Mouse (Mus musculus) spleen, adult 18-20 months (tissue): Measurements from ENCODE around the gene Tshr.

Source experiments
- DNase-seq, 2 experiments: peaks; one replicate each; pipeline ENCODE4 v3.0.0; 2022; ENCODE audit warnings: mixed read lengths in 2 of 2

Tshr gene

DNA sequence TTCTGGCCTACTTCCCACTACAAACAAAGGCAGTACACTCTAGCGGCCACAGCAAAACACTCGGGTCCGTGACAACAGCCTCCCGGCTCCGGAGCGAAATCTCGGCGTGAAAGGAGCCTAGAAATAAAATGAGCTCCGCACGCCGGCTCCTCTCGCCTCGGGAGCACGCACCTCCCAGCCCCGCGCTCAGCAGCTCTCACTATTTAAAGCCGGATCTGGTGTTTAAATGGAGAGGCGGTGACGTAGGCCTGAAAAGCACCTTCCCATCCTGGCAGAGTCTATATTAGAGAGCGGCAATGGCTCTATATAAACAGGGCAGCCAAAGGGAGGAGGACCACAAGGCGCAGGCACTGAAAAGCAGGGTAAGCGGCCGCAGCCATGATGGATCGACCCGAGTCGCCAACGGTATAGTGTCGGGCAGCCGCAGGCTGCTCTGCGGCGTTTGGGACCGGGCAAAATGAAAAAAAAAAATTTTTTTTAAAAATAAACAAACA lies 203.9 kb downstream of the Tshr start:
- DNase-seq, result peak; percentile 83 to 84

DNA sequence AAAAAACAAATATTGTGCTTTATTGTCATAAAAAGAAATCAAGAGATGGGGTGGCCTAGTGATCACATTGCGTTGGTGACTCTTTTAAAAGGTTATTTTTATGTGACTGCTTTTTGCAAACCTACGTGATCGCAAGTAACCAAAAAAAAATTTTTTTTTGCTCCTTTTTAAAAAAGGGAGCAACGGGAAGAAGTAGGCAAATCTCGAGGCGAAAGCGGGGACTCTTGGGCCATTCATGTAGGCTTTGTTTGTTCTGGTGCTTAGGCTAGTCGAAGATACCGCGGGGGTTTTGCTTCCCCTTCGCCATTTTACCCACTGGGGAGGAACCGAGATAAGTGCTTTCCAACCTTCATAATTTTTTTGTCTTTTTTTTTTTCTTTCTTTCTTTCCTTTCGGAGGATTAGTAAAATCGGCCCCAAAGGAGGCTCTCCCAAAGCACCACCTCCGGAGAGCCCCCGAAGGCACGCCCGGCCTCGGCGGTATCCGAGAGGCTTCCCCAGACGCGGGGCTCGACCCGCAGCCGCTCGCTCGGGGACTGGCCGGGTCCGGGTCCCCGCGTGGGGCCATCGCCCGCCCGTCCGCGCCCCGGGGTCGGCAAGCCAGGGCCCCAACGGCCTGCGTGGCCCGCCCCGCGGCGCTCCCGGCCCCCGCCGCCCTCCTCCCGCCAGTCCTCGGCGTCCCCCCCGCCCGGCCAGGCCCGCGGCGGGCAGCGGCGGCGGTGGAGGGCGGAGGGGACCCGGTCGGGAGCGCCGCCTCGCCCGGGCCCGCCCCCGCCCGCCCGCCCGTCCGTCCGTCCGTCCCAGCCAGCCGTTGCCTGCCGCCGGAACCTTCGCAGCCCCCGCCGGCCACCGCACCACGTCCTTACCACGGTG lies 204.5 kb downstream of the Tshr start:
- DNase-seq, result peak; percentile 57 to 65

DNA sequence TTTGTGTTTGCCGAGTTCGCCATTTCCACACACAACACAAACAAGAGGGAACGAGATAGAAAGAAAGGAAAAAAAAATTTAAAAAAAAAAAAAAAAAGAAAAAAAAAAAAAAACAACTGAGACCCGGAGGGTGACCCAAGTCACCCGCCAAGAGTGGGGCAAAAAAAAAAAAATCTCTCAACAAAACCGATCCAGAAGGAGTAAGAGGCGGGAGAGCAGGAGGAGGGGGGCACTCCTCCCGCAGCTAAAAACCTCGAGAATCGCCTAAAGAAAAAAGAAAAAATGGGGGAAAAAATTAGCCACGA lies 205.1 kb downstream of the Tshr start:
- DNase-seq, result no peak

DNA sequence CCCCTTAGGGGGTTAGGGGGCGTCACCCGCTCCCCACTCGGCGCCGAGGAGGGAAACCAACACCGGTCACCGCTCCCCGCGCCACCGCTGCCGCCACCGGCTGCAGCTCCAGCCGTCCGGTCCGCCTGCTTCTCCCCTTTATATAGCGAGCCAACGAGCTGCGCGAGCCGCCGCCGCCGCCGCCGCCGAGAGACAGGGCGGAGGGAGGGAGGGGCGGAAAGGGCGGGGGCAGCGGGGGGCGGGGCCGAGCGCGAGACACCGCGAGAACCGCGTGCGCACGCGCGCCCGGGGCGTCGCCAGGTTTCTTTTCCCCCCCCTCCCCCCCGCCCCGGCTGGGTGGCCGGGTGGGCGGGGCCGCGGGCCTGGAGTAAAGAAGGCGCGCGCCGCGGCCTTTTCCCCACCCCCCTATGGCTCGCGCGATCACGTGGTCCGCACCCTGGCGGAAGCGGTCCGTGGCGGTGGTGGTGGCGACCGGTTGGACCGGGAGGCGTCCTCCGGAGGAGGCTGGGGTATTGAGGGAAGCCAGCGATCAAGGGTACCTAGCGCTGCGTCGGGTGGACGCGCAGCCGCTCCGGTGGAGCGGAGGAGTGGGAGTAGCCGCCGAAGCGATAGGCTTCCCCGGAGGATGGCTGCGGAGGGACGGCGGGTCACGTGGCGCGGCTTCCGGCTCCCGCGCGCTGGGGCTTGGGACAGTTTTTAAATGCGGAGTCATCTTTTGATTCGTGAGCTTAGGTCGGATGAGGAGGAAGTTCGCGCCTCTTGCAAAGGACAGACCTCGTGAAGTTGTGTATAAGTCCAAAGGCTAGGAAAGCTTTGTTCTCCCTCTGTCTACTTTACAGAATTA lies 205.7 kb downstream of the Tshr start, which contains the start of gene Gtf2a1:
Gtf2a1 (minus strand) TSS at position 641 of the 844 bp plus-strand sequence.
- peak; percentile 94 to 96 for DNase-seq

DNA sequence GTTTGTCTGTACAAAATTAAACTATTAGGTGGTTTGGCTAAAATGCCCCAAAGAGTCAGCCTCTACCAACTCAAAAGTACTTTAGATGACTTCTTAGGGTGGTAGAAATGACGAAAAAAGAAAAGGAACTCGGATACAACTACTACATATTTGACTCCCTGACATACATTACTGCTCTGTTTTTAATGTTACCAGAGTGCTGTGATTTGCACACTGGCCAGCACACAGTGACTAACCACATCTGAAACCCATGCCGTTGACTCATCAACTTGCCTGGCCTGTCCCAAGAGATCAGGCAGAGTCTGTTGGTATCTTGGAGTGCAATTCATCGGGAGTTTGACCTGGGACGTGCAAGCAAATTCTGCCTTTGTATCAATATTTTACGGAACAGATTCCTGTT lies 206.4 kb downstream of the Tshr start:
- no peak for DNase-seq

DNA sequence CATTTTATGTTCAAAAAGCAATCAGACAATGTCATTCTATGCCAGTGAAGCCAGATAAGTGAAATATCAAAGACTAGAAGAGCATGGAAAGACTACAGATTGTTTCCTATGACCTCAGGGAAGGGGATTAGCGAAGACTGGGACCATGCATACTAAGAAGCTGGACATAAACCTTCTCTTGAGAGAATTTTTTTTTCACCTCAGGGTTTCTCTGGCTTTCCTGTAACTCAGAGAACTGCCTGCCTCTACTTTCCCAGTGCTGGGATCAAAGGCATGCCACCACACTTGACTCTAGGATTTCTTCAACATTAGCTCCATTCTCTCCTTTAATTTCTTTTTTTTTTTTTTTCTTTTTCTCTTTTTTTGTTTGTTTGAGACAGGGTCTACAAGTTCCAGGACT lies 206.8 kb downstream of the Tshr start:
- DNase-seq, result no peak

DNA sequence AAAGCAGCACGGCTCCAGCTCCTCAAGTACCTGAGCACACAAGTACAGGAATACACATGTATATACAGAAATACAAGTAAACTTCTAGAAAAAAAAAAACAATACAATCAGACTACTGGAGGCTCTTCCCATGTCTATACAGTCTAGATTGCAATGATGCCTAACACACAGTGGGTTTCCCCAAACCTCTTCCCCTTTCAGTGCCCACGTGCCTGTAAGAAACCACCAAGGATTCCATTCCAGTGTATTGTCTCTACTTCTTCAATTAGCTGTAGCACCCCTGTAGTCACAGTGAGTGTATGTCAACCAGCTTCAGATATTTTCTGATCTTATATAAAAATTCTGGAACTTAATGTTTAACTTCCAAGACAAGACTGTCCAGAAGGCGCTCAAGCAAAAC lies 207.8 kb downstream of the Tshr start:
- DNase-seq, result no peak
